Mouse (Mus musculus) brain, embryonic 14.5 days (tissue): ENCODE data around the gene Erich3.

ENCODE experiments used
- CTCF ChIP-seq: fragments of 200-500 bp; IDR thresholded peaks from 2 replicates; pipeline ENCODE4 v1.5.1; 2012; ENCODE audit warnings: inconsistent platforms, mild to moderate bottlenecking, moderate library complexity, borderline replicate concordance; ENCODE audit not compliant: insufficient read depth, insufficient read length; ENCODE audit errors: extremely low read depth
- POLR2A ChIP-seq: fragments of 200-500 bp; IDR thresholded peaks from 2 replicates; pipeline ENCODE4 v1.6.1; 2012; ENCODE audit warnings: mild to moderate bottlenecking, inconsistent platforms, borderline replicate concordance; ENCODE audit not compliant: poor library complexity, insufficient read depth, insufficient read length, severe bottlenecking; ENCODE audit errors: extremely low read depth

DNA sequence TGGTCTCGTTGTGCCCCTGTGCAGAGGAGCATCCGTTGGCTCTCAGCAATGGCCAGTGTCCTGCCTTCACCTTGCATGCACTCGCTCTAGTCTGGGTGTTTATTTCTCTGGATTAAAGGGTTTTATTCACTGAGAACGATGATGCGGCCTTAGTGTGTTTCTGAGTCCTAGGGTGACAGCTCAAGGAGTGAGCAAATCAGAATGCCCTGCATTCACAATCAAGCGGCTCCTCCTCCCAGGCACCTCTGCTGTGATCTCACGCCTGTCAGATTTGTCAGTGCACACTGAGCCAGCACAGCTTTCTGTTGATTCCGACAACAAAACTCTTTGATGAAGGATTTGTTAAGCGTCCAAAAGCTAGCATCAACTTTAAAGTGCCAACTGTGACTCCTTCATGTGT lies 147.6 kb downstream of the Erich3 start:
- TF ChIP-seq POLR2A (no peak), CTCF (no peak)
